Mouse (Mus musculus): ENCODE data around the gene Vtn.
"Not testable (repeated sequence)": the region's sequence is repeated elsewhere in the genome, so short reads cannot be mapped to it uniquely, and the experiment has no call there.

The Vtn gene

DNA sequence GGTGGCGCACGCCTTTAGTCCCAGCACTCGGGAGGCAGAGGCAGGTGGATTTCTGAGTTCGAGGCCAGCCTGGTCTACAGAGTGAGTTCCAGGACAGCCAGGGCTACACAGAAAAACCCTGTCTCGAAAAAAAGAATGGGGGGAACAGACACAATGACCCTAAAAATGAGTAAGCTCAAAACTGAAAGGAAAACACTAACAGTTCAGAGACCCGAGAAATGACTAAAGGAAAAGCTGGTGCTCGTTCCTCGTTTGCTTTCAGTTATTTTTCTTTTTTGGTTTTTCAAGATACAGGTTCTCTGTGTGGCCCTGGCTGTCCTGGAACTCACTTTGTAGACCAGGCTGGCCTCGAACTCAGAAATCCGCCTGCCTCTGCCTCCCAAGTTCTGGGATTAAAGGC, 32.6 kb downstream of the Vtn start:
- not testable (repeated sequence) for DNase-seq (ENCODE audit: low spot score in 2 of 2)

DNA sequence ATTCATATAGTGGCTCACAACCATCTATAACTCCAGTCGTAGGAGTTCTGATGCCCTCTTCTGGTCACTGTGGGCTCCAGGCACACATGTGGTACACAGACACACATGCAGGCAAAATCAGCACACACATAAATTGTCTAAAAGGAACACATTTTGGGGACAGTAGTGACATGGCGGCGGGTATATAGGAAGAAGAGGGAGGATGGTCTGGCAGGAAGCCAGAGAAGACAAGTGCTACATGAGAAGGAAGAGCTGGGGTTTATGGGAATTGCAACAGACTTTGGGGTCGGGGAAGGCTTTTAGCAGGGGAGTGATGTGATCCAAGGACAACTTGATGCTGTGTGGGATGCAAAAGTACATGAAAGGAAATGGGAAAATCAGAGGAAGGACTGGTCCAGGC, 35.6 kb downstream of the Vtn start:
- DNase-seq (ENCODE audit: low spot score in 2 of 2), result no peak

DNA sequence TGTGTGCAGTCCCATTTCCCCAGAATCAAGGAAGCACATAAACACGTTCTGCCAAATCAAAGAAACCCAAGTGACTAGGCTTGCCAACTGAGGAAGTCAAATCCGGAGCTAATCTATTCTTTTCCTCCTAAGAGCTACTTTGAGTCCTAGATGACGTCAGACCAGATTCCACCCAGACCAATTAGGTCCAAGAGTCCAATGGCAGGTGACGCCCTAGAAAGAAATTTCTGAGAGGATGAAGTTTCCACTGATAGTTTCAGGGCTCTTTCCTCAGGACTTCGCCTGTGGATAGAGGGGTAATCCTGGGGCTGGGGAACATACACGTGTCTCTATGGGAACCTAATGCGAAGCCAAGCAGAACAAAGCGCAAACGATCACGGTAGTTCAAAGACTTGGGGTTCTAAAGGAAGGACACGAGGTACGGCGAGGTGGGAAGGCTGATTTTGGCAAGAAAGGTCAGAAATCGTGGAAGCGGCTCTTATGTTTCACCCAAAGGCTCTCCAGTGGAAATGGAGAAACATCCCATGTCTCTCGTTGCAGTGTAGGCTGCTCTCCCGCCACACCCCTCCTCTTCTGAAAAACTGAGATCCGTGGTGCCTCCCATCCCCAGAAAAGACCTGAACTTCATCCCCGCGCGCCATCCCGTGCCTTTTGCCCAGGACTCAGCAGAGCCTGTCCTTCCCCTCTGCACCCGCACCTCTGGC, 36.6 kb downstream of the Vtn start:
- peak in 1 of 2 experiments; percentile 14 for DNase-seq (ENCODE audit: low spot score in 2 of 2)

DNA sequence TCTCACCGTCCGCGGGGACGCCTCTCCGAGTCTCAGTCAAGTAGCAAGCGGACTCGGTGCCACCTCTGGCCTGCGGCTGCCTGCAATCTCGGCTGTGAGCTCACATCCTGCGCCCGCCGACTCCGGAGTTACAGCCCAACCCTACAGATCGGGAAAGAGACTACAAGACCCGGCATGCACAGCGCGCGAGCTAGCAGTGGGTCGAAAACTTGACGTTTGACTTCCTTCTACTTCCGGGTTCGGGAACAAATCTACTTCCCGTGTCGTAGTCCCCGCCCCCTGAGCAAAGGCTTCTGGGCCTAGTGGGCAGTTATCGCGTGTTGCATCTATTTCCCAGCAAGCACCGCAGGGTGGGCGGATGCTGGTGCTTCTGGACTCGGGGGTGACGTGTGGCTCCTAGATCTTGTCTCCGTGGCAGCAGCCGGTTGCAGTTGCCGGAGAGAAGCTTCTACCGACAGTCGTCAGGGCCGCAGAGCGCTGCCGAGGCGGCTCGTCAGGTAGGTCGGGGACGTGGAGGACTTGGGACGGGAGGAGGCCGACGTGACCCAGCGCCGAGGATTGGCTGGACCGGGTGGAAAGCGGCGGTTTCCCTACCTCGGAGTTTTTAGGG, 37.3 kb downstream of the Vtn start, which contains the start of the genes Tnfaip1 and Ift20:
Gene Tnfaip1 (minus strand): TSS at position 253 of the 610 bp plus-strand sequence.
Gene Ift20 (plus strand): TSS at position 282 of the 610 bp plus-strand sequence.
- peak; percentile 96 to 98 for DNase-seq (ENCODE audit: low spot score in 2 of 2)

DNA sequence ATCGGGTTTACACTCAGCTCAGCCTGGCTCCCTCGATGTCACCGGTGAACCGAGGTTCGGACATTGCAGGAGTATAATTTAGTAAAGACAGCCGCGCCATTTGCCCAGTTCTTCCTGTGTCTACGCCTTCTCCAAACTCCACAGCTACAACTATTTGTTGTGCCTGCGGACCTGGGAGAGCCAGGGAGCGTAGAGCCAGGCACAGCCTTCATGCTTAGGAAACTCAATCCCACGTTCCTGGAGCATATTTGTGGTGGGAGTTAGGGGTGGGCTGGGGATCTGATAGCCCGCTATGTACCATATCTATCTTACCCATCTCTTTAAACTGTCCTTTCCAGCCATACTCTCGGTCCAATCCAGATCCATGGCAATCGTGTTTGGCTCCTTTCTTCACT, 37.8 kb downstream of the Vtn start:
- DNase-seq (ENCODE audit: low spot score in 2 of 2), result no peak

DNA sequence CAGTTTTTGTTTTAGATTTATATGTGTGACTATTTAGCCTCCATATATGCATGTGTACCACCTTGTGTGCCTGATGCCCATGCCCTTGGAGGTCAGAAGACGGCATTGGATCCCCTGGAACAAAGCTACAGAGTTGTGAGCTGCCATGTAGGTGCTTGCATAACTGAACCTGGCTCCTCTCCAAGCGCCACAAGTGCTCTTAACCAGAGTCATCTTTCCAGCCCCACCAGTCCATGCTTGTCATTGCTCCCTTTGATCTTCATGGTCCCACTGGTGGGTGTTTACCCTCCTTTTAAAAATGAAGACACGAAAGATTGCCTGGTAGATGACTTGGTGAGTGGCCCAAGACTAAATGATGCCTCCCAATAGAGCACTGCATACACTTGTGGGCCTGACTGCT, 41.5 kb downstream of the Vtn start:
- no peak for DNase-seq (ENCODE audit: low spot score in 2 of 2)

DNA sequence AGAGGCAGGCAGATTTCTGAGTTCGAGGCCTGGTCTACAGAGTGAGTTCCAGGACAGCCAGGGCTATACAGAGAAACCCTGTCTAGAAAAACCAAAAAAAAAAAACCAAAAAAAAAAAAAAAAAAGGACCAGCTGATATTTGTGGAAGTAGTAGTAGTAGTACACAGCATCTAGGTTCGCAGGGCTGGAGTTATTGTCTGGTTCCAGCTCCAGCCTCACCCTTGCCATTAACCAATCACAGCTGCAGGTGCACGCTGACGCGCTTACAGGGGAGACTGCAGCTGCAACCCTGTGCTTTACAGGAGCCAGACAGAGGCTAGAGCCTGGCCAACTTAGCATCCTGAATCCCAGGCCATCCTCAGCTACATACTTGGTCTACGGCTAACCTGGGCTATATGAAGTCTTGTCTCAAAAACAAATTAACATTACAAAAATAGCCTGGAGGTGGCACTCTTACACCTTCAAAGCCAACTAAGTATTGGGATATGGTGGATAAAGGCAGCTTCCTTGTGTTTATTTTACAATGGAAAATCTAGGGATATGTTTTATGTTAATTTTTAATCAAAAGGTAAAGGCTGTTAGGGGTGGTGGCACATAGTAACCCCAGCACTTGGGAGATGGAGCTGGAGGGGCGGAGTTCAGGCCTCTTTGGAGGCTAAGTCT, 45.7 kb downstream of the Vtn start:
- DNase-seq (ENCODE audit: low spot score in 2 of 2), result no peak

DNA sequence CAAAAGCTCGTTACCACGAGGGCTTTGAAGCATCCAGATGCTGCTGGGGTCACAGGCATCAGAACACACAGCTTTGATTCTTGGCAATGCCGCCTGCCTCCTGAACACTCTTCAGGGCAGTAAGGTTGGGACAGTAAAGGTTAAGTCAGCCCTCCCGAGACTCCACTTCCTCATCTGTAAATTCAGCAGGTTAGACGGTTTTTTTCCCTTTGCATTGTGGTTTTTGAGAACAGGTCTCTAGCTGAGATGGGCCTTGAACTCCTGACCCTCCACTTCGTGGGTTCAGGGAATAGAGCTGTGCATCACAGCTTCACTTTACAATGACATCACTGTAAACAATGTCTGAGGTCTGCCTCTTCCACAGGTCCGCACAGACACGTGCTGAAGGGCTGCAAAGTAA, 46.3 kb downstream of the Vtn start:
- DNase-seq (ENCODE audit: low spot score in 2 of 2), result no peak

DNA sequence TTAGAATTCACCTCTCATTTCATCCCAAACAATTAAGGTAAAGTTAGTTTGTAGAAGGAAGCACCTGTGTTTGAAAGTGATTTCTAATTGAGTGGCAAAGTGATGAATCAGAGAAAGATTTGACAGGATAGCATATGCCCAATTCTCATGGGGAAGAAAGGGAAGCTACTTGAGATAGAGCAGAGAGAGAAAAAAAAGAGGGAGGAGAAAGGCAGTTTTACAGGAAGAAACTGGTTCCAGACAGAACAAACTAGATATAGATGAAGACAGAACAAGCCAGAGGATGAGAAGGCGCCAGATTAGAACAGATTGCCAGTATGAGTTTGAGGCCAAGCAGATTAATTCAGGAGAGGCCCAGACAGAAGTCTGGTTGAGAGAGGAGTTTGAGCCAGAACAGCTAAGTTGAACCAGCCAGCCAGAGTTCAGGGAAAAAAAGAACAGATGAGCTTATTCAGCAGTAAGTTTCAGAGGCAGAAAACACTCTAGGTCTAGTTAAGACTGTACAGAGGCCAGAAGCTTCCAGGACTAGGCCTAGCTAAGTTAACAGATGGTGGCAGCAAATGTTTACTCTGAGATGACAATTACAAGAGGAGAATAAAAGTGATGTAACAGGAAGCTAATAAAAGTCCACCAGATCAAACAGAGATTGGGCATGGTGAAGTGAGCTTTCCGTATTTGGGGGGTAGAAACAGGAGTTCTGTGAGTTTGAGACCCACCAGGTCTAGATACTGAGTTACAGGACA, 49.0 kb downstream of the Vtn start:
- no peak for DNase-seq (ENCODE audit: low spot score in 2 of 2)

DNA sequence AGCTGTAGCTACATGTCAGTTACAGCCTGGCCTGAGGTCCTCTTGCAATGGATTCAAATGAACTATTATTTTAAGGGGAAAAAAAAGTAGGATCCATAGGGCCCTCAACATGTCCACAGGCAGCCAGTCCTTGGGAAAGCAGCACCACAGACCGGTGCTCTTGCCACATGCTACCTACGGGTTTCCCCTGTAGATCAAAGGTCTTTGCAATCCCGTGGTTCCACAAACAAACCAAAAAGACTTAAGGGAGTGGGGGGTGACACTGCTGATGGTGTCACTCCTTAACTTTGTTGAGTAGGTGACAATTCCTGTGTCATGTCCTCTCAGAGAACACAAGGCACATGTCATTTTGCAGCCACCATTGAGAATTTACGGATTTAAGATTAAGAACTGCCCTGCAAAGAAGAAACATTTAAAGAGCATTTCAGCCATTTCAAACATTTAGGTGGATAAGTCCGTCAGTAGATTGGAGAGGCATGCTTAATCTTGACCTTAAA, 50.6 kb downstream of the Vtn start:
- DNase-seq (ENCODE audit: low spot score in 2 of 2), result no peak

DNA sequence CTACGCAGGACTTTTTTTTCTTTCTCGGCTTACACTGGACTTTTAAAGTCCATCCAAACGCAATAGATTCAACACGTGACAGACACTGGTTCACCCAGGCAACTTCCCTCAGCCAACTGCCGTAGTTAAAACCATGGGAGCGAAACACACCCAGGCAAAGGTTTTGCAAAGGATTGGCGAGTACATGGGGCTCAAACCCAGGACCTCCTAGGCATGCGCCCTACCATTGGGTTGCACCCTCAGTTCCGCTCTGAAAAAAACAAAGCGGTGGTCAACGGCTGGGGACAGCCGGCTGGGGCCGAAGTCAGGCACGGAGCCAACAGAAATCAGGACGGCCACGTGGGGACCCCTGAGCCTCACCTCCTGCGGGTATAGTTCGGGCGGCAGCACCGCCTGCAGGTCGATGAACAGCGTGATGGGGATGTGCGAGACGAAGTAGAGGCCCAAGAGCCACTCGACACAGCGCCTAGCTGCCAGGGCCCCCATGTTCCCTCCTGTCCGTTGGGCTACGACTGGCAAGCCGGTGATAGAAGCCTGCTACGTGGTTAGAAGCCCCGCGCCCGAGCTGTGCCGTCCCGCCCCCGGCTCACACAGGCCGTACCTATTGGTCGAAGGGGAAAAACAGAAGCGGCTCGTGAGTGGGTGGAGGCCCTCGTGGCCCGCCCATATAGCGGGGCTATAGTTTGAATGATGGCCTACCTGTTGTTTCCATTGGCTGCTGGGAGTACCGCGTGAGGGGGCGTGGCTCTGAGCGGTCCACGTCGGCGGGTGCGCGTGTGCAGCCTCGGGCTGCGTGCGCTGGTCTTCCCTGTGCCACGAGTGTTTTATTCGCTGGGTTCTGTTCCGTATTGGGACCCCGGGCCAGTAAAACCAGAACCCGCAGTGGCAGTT, 51.5 kb downstream of the Vtn start, which contains the start of gene Tmem97:
Gene Tmem97 (minus strand): TSS at position 610 of the 891 bp plus-strand sequence.
- DNase-seq (ENCODE audit: low spot score in 2 of 2), result peak; percentile 92 to 95

DNA sequence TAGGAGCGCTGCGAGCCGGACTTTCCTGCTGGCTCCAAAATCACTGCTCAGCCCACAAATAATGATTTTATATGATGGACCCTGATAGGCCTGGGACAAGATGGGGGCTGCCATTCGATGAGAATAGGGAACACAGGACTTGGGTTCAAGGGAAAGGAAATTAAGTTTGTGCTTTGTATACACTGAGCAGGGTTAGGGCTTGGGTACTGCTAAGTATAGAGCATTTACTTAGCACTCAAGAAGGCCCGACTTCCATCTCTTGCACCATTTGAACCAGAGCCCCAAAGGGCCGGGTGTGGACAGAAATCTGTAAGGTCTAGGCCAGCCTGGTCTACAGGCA, 52.1 kb downstream of the Vtn start:
- no peak for DNase-seq (ENCODE audit: low spot score in 2 of 2)
